Mouse (Mus musculus): ENCODE data around the gene Gpc3.

GRCm38 (mm10) chrX:52633976-52634375 lies 20.2 kb upstream of the Gpc3 start:
- TF ChIP-seq CTCF (IDR thresholded peaks at IDR 0.05; ENCODE audit: borderline replicate concordance, control insufficient read depth, extremely low read depth, insufficient read depth, low read length, poor library complexity): no peak
- no peak for TF ChIP-seq POLR2A (IDR thresholded peaks at IDR 0.05; ENCODE audit: control insufficient read depth, extremely low read depth, insufficient read depth, low read length, poor library complexity)
